Mouse (Mus musculus) liver, embryonic 13.5 days (tissue): ENCODE data around the gene Tom1l2. TPM values are rescaled to one million over a fixed set of nuclear protein-coding genes. Genes with fewer than 3 reads are reported as not detected.

Experiments used
- ATAC-seq: fragments of 200-750 bp; cut with Nextera tagmentation; 2 replicates; pipeline ENCODE4 v1.8.0; 2017; ENCODE audit warnings: low read depth, mild to moderate bottlenecking, moderate number of reproducible peaks, moderate library complexity
- DNase-seq: peaks from one replicate; pipeline ENCODE4 v3.0.0; 2022
- H3K27ac ChIP-seq: fragments of 300-500 bp; sonication (generic); 2 replicates; pipeline ENCODE4 v1.5.1; 2015; ENCODE audit warnings: moderate library complexity, mild to moderate bottlenecking, inconsistent platforms
- H3K27me3 ChIP-seq: fragments of 300-500 bp; sonication (generic); 2 replicates; pipeline ENCODE4 v1.6.1; 2015; ENCODE audit warnings: mild to moderate bottlenecking, inconsistent platforms
- H3K36me3 ChIP-seq: fragments of 300-500 bp; sonication (generic); 2 replicates; pipeline ENCODE4 v1.6.1; 2015; ENCODE audit warnings: mild to moderate bottlenecking, inconsistent platforms
- H3K4me1 ChIP-seq: fragments of 300-500 bp; sonication (generic); replicated peaks from 2 replicates; pipeline ENCODE4 v1.6.1; 2015; ENCODE audit warnings: inconsistent platforms
- H3K4me2 ChIP-seq: fragments of 300-500 bp; sonication (generic); 2 replicates; pipeline ENCODE4 v1.6.1; 2015; ENCODE audit warnings: inconsistent platforms, mild to moderate bottlenecking, moderate library complexity
- H3K4me3 ChIP-seq: fragments of 300-500 bp; sonication (generic); replicated peaks from 2 replicates; pipeline ENCODE4 v1.5.1; 2015; ENCODE audit warnings: mild to moderate bottlenecking, inconsistent platforms
- H3K9ac ChIP-seq: fragments of 300-500 bp; sonication (generic); 2 replicates; pipeline ENCODE4 v1.6.1; 2015; ENCODE audit warnings: mild to moderate bottlenecking, inconsistent platforms
- H3K9me3 ChIP-seq: fragments of 300-500 bp; sonication (generic); replicated peaks from 2 replicates; pipeline ENCODE4 v1.6.1; 2016; ENCODE audit warnings: inconsistent platforms
- WGBS: fragments of 180-500 bp; shearing (Covaris S2); methylation state at CpG from one replicate; pipeline ENCODE4 v1.1.7; 2015; ENCODE audit not compliant: insufficient replicate concordance; 5-methylcytosine and 5-hydroxymethylcytosine counted together
- polyA plus RNA-seq: library from polyadenylated mRNA; unstranded; fragments of >200 nt; fragmentation: Nextera tagmentation; extraction: Ambion mirVana; gene quantifications from 2 replicates; pipeline ENCODE4 v1.2.1, GENCODE M21; 2015

Tom1l2 gene
- polyA plus RNA-seq, 1 experiment from 2014 or later: 5.1 TPM

DNA sequence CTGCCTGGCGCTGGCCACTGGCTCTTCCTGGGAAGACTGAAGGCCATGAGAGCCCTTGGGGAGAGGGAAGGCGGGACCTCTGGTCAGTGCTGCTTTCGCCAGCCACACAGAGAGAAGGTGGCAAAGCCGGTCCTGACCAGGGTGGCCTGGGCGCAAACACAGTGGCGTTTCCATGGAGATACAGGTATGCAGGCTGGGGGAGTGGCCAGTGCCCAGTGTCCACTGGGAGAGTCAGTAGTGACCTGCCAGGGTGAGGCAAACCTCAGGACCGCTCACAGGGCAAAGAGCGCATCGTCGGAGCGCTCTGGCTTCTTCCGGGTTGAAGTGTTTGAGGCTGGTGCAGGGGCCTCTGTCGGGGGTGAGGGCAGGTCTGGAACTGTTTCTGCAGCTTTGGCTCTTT is 122.9 kb downstream of the Tom1l2 start:
- Histone ChIP-seq H3K9ac (no peak overlapping the region), H3K27ac (no peak overlapping the region), H3K4me3 (no peak overlapping the region), H3K9me3 (no peaks in the 10 kb centered on the region), H3K4me2 (no peak overlapping the region), H3K4me1 (peaks cover 22% of the 10 kb centered on the region), H3K27me3 (no peaks in the 10 kb centered on the region), H3K36me3 (no peaks in the 10 kb centered on the region)
- ATAC-seq (peak; percentile 52; the same call in 1 of the 2 replicates), DNase-seq (no peak)
- WGBS: 80% methylated on average over 13 of the region's 13 CpGs

GRCm38 (mm10) chr11:60228525-60228924 is 124.2 kb downstream of the Tom1l2 start:
- no peak overlapping the region for H3K9ac ChIP-seq
- DNase-seq: no peak
- no peaks in the 10 kb centered on the region for H3K27me3 ChIP-seq
- H3K4me1 ChIP-seq: peaks cover 32% of the 10 kb centered on the region
- no peak overlapping the region for H3K27ac ChIP-seq
- H3K9me3 ChIP-seq: no peaks in the 10 kb centered on the region
- 48% methylated on average over 3 of the region's 3 CpGs for WGBS
- H3K4me3 ChIP-seq: no peak overlapping the region
- no peak for ATAC-seq
- no peaks in the 10 kb centered on the region for H3K36me3 ChIP-seq
- no peak overlapping the region for H3K4me2 ChIP-seq

DNA sequence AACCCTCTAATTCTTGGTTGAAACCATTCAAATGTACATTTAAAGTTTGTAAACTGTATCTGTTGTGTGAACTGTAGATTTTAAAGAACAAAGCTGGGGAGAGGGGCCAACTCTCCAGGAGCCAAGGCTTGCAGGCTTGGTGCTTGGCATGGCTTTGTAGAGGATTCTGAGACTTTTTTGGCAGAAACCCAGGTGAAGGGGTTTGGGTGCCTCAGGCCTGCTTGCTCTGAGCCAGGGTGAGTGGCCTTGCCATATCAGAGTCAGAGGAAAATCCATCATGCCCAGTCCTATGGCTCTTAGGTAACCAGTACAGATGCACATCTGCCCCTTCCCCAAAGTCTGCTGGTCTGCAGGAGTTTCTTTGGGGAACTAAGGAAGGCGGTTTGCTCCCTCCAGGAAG is 126.8 kb downstream of the Tom1l2 start:
- H3K9me3 ChIP-seq: no peaks in the 10 kb centered on the region
- 50% methylated on average over 1 of the region's 1 CpGs for WGBS
- no peak for DNase-seq
- no peaks in the 10 kb centered on the region for H3K27me3 ChIP-seq
- no peak overlapping the region for H3K4me2 ChIP-seq
- H3K4me1 ChIP-seq: peaks cover 51% of the 10 kb centered on the region
- H3K36me3 ChIP-seq: no peaks in the 10 kb centered on the region
- no peak overlapping the region for H3K9ac ChIP-seq
- H3K4me3 ChIP-seq: no peak overlapping the region
- H3K27ac ChIP-seq: no peak overlapping the region
- ATAC-seq: no peak

GRCm38 (mm10) chr11:60224676-60225075 is 128.0 kb downstream of the Tom1l2 start:
- ATAC-seq: no peak
- Histone ChIP-seq H3K4me3 (no peak overlapping the region), H3K36me3 (no peaks in the 10 kb centered on the region), H3K4me2 (no peak overlapping the region), H3K27me3 (no peaks in the 10 kb centered on the region), H3K27ac (no peak overlapping the region), H3K9me3 (no peaks in the 10 kb centered on the region), H3K4me1 (peaks cover 47% of the 10 kb centered on the region), H3K9ac (no peak overlapping the region)
- no peak for DNase-seq
- WGBS: 64% methylated on average over 4 of the region's 4 CpGs

- 2% methylated on average over 46 of the region's 46 CpGs for WGBS
- Histone ChIP-seq H3K9me3 (no peaks in the 10 kb centered on the region), H3K27me3 (no peaks in the 10 kb centered on the region), H3K4me3 (peak within 1 kb of the TSS; percentile 63), H3K4me1 (peaks cover 63% of the 10 kb centered on the region), H3K9ac (peak within 1 kb of the TSS; percentile 71), H3K36me3 (peaks cover 13% of the 10 kb centered on the region), H3K4me2 (peak within 1 kb of the TSS; percentile 90), H3K27ac (peak within 1 kb of the TSS; percentile 87)
- ATAC-seq (peak; percentile 77), DNase-seq (peak; percentile 83)
Observed at GRCm38 (mm10) chr11:60222469-60223236, 130.1 kb downstream of the Tom1l2 start, which contains the start of gene Srebf1. Gene Srebf1 (minus strand): TSS chr11:60222581.

DNA sequence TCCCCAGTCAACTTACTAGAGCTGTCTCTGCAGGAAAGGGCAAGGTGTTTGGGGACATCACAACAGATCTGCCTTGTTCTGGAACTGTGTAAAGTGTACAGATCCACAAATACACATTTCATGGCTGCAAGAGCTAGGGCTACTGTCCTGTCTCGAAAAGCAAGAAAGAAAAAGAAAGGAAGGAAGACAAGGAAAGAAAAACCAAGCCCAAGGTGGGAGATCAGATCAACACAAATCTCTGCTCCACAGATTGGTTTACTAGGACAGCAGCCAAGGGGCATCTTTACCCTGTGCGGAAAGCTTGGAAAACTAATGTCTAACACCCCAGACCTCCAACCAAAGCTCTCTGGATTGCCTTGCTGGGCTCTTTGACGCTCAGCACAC is 130.6 kb downstream of the Tom1l2 start:
- Histone ChIP-seq H3K4me1 (peaks cover 69% of the 10 kb centered on the region), H3K4me2 (peak overlapping the region; percentile 90), H3K9ac (peak overlapping the region; percentile 71), H3K27me3 (no peaks in the 10 kb centered on the region), H3K27ac (peak overlapping the region; percentile 87), H3K4me3 (peak overlapping the region; percentile 63), H3K9me3 (no peaks in the 10 kb centered on the region), H3K36me3 (peaks cover 17% of the 10 kb centered on the region)
- 37% methylated on average over 3 of the region's 3 CpGs for WGBS
- ATAC-seq: no peak
- no peak for DNase-seq

- H3K9ac ChIP-seq: peak overlapping the region; percentile 71; the same call in 1 of the 2 replicates
- no peaks in the 10 kb centered on the region for H3K27me3 ChIP-seq
- H3K36me3 ChIP-seq: peaks cover 19% of the 10 kb centered on the region
- WGBS: 65% methylated on average over 6 of the region's 6 CpGs
- peak overlapping the region; percentile 63 for H3K4me3 ChIP-seq
- no peaks in the 10 kb centered on the region for H3K9me3 ChIP-seq
- peak overlapping the region; percentile 87 for H3K27ac ChIP-seq
- no peak for DNase-seq
- peak overlapping the region; percentile 90 for H3K4me2 ChIP-seq
- ATAC-seq: no peak
- H3K4me1 ChIP-seq: peaks cover 76% of the 10 kb centered on the region
Observed at GRCm38 (mm10) chr11:60221425-60221824, 131.3 kb downstream of the Tom1l2 start.

DNA sequence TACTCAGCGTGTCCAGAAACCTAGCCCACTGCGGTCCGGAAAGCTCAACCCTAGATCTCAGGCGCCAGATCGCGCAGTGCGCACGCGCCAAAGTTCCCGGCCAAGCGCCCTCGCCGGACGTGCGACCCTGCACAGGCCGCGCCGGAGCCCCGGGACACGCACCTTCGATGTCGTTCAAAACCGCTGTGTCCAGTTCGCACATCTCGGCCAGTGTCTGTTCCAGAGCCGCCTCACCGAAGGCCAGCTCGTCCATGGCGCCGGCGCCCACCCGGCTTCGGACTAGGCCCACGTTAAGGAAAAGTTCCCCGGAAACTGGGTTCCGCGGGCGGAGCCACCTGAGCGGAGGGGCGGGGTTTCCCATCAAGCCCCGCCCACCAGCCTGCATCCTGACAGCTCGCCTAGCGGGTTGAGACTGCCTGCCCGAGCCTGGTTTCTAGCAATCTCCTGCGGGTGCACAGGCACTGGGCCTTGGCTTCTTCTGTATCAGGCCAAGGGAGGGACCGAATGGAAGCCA is 132.4 kb downstream of the Tom1l2 start:
- H3K9me3 ChIP-seq: no peaks in the 10 kb centered on the region
- H3K4me3 ChIP-seq: peak overlapping the region; percentile 76
- H3K4me2 ChIP-seq: peak overlapping the region; percentile 90
- H3K27ac ChIP-seq: peak overlapping the region; percentile 92
- H3K27me3 ChIP-seq: no peaks in the 10 kb centered on the region
- ATAC-seq: peak; percentile 71
- peak; percentile 93 for DNase-seq
- peak overlapping the region; percentile 87 for H3K9ac ChIP-seq
- peaks cover 86% of the 10 kb centered on the region for H3K4me1 ChIP-seq
- WGBS: under 1% methylated on average over 46 of the region's 46 CpGs
- peaks cover 29% of the 10 kb centered on the region for H3K36me3 ChIP-seq

GRCm38 (mm10) chr11:60219609-60220008 is 133.1 kb downstream of the Tom1l2 start:
- H3K27ac ChIP-seq: peak overlapping the region; percentile 92
- H3K4me2 ChIP-seq: peak overlapping the region; percentile 90
- peak overlapping the region; percentile 76 for H3K4me3 ChIP-seq
- no peaks in the 10 kb centered on the region for H3K27me3 ChIP-seq
- H3K4me1 ChIP-seq: peaks cover 90% of the 10 kb centered on the region
- ATAC-seq (no peak), DNase-seq (no peak)
- H3K9ac ChIP-seq: peak overlapping the region; percentile 87
- no peaks in the 10 kb centered on the region for H3K9me3 ChIP-seq
- H3K36me3 ChIP-seq: peaks cover 30% of the 10 kb centered on the region
- WGBS: 11% methylated on average over 8 of the region's 8 CpGs

GRCm38 (mm10) chr11:60217467-60217866 is 135.2 kb downstream of the Tom1l2 start:
- peak; percentile 60 for ATAC-seq

DNA sequence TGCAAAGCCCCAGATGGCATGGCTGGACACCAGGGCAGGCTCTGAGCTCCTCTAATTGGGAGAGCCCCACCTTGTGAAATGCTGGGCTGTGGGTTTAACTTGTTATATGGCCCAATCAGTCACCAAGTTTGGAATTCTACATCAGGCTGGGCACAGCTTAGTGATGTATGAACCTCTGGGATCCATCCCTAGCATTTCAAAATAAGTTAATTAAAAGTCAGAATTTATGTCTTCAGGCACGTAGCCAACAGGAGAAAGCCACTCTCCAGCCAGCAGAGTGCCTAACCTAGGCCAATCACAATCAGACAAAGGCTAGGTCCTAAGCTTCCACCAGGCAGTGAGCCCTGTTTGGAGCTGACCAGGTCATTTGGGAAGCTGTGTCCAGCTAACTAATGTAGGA is 136.0 kb downstream of the Tom1l2 start:
- no peak for DNase-seq
- Histone ChIP-seq H3K9ac (peak overlapping the region; percentile 52), H3K4me2 (peak overlapping the region; percentile 90), H3K4me1 (peaks cover 88% of the 10 kb centered on the region), H3K9me3 (no peaks in the 10 kb centered on the region), H3K4me3 (peak overlapping the region; percentile 15; the same call in 1 of the 2 replicates), H3K27ac (peak overlapping the region; percentile 92), H3K36me3 (peaks cover 30% of the 10 kb centered on the region), H3K27me3 (no peaks in the 10 kb centered on the region)
- ATAC-seq: no peak
- 74% methylated on average over 1 of the region's 1 CpGs for WGBS

More at GRCm38 (mm10) chr11:60217467-60217866, 135.2 kb downstream of the Tom1l2 start:
- peak overlapping the region; percentile 90 for H3K4me2 ChIP-seq
- H3K4me1 ChIP-seq: peaks cover 88% of the 10 kb centered on the region
- peak overlapping the region; percentile 52 for H3K9ac ChIP-seq
- H3K4me3 ChIP-seq: peak overlapping the region; percentile 15
- DNase-seq: peak; percentile 48
- WGBS: 32% methylated on average over 7 of the region's 7 CpGs
- H3K36me3 ChIP-seq: peaks cover 30% of the 10 kb centered on the region
- no peaks in the 10 kb centered on the region for H3K27me3 ChIP-seq
- no peaks in the 10 kb centered on the region for H3K9me3 ChIP-seq
- H3K27ac ChIP-seq: peak overlapping the region; percentile 92
